Mouse (Mus musculus) liver, adult 2 months (tissue): ENCODE data around the gene Gm49384. TPM values are rescaled to one million over a fixed set of nuclear protein-coding genes. Genes with fewer than 3 reads are reported as not detected.
A peak's percentile ranks its signal among the peaks of the same experiment; 100 is the strongest.

ENCODE experiments used
- DNase-seq: peaks from one replicate; pipeline ENCODE4 v3.0.0-alpha.2; 2011; ENCODE audit warnings: low read depth, low spot score; ENCODE audit errors: extremely low read depth
- H3K27ac ChIP-seq: fragments of 200-500 bp; replicated peaks from 2 replicates; pipeline ENCODE4 v1.5.1; 2012; ENCODE audit warnings: low read depth, mild to moderate bottlenecking, control low read depth, inconsistent platforms, low read length; ENCODE audit not compliant: insufficient read depth
- H3K27me3 ChIP-seq: fragments of 200-500 bp; 2 replicates; pipeline ENCODE4 v1.6.1; 2012; ENCODE audit warnings: mild to moderate bottlenecking, moderate library complexity, low read length, inconsistent platforms; ENCODE audit not compliant: control insufficient read depth, insufficient read depth
- H3K36me3 ChIP-seq: fragments of 200-500 bp; 2 replicates; pipeline ENCODE4 v1.6.1; 2012; ENCODE audit warnings: low read length, inconsistent platforms; ENCODE audit not compliant: control insufficient read depth, insufficient read depth
- H3K4me1 ChIP-seq: fragments of 200-500 bp; 2 replicates; pipeline ENCODE4 v1.6.1; 2011; ENCODE audit warnings: low read length; ENCODE audit not compliant: control insufficient read depth, insufficient read depth
- H3K4me3 ChIP-seq: fragments of 200-500 bp; 2 replicates; pipeline ENCODE4 v1.5.1; 2011; ENCODE audit warnings: low read depth, mild to moderate bottlenecking, control low read depth, low read length, moderate library complexity; ENCODE audit not compliant: insufficient read depth
- H3K79me2 ChIP-seq: fragments of 200-500 bp; 2 replicates; pipeline ENCODE4 v1.6.1; 2012; ENCODE audit warnings: inconsistent platforms, mild to moderate bottlenecking, low read length, moderate library complexity; ENCODE audit not compliant: control insufficient read depth, insufficient read depth
- H3K9ac ChIP-seq: fragments of 200-500 bp; 2 replicates; pipeline ENCODE4 v1.6.1; 2012; ENCODE audit warnings: low read depth, mild to moderate bottlenecking, control low read depth, inconsistent platforms, low read length
- CTCF ChIP-seq: fragments of 200-500 bp; IDR thresholded peaks from 2 replicates; pipeline ENCODE4 v1.5.1; 2011; ENCODE audit warnings: low read depth, low read length, control low read depth
- POLR2A ChIP-seq: fragments of 200-500 bp; IDR thresholded peaks from 2 replicates; pipeline ENCODE4 v1.6.1; 2011; ENCODE audit warnings: low read length, control low read depth; ENCODE audit not compliant: insufficient read depth; ENCODE audit errors: extremely low read depth
- WGBS: fragments of 180-500 bp; shearing (Covaris S2); methylation state at CpG from one replicate; pipeline ENCODE4 v1.1.7; 2018; 5-methylcytosine and 5-hydroxymethylcytosine counted together
- polyA plus RNA-seq: library from polyadenylated mRNA; depleted of rRNA; stranded (reverse); fragments of >200 nt; gene quantifications from 2 replicates; pipeline ENCODE4 v1.2.3, GENCODE M21; 2012
- total RNA-seq: library from RNA; depleted of rRNA; stranded (reverse); fragments of >200 nt; gene quantifications from 2 replicates; pipeline ENCODE4 v1.2.3, GENCODE M21; 2014

Gene Gm49384
- total and polyA plus RNA-seq, 2 experiments = 0.87 to 0.92 TPM

- no peak for DNase-seq
- Histone ChIP-seq H3K27ac (no peak overlapping the region), H3K79me2 (peaks cover 11% of the 10 kb centered on the region; the same call in 1 of the 2 replicates), H3K4me1 (peaks cover 7% of the 10 kb centered on the region), H3K4me3 (no peak overlapping the region), H3K36me3 (peaks cover 3% of the 10 kb centered on the region; the same call in 1 of the 2 replicates), H3K27me3 (no peaks in the 10 kb centered on the region), H3K9ac (no peak overlapping the region)
- TF ChIP-seq POLR2A = no peak
- no peak for TF ChIP-seq CTCF
- 92% methylated on average over 4 of the region's 4 CpGs for WGBS
Observed at GRCm38 (mm10) chr12:69181800-69182199, 22.3 kb downstream of the Gm49384 start.

DNA sequence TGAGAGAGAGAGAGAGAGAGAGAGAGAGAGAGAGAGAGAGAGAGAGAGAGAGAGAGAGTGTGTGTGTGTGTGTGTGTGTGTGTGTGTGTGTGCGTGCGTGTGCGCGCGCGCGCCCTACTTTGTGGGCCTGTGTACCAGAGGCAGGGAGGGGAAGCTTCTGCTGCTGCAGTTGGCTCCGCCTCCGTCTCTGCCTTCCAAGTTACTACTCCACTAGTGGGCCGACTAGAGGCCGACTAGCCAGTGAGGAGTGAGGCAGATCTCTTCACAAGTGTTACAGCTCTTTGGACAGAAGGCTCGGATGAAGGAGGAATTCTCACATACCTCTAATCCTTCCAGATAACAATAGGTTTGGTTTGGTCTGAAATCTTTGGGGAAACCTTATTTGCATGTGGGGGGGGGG, 24.7 kb downstream of the Gm49384 start:
- Histone ChIP-seq H3K27ac (no peak overlapping the region), H3K4me1 (no peaks in the 10 kb centered on the region), H3K36me3 (peaks cover 3% of the 10 kb centered on the region; the same call in 1 of the 2 replicates), H3K9ac (no peak overlapping the region), H3K27me3 (no peaks in the 10 kb centered on the region), H3K79me2 (no peaks in the 10 kb centered on the region), H3K4me3 (no peak overlapping the region)
- 88% methylated on average over 12 of the region's 12 CpGs for WGBS
- no peak for DNase-seq
- TF ChIP-seq CTCF (no peak), POLR2A (no peak)

DNA sequence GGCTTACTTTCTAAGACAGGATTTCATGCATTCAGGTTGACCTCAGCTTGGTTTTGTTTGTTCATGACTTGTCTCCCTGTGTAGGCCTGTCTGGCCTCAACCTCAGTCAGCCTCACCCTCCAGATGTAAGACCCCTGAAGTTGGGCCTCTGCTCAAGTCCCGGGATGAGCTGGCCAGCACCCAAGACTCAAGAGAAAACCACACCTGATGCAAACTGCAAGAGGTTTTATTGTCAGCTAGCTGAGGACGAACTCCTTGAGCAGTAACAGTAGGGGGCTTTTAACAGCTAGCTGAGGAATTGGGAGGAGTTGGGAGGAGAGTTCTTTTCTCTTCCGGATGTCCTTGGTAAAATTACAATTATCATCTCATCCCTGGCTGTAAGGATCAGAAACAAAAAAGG, 26.5 kb downstream of the Gm49384 start:
- no peak overlapping the region for H3K9ac ChIP-seq

GRCm38 (mm10) chr12:69175975-69176374, 28.1 kb downstream of the Gm49384 start:
- DNase-seq = no peak
- Histone ChIP-seq H3K27me3 (no peaks in the 10 kb centered on the region), H3K27ac (no peak overlapping the region), H3K79me2 (no peaks in the 10 kb centered on the region), H3K9ac (no peak overlapping the region), H3K4me3 (no peak overlapping the region), H3K4me1 (no peaks in the 10 kb centered on the region), H3K36me3 (no peaks in the 10 kb centered on the region)
- no peak for TF ChIP-seq POLR2A
- 83% methylated on average over 3 of the region's 3 CpGs for WGBS

More for the DNA sequence above, 26.5 kb downstream of the Gm49384 start:
- Histone ChIP-seq H3K27me3 (no peaks in the 10 kb centered on the region), H3K4me1 (no peaks in the 10 kb centered on the region), H3K79me2 (no peaks in the 10 kb centered on the region), H3K27ac (no peak overlapping the region), H3K4me3 (no peak overlapping the region), H3K36me3 (peaks cover 3% of the 10 kb centered on the region; the same call in 1 of the 2 replicates)
- TF ChIP-seq POLR2A (no peak), CTCF (no peak)
- WGBS = 95% methylated on average over 3 of the region's 3 CpGs
- DNase-seq = no peak

DNA sequence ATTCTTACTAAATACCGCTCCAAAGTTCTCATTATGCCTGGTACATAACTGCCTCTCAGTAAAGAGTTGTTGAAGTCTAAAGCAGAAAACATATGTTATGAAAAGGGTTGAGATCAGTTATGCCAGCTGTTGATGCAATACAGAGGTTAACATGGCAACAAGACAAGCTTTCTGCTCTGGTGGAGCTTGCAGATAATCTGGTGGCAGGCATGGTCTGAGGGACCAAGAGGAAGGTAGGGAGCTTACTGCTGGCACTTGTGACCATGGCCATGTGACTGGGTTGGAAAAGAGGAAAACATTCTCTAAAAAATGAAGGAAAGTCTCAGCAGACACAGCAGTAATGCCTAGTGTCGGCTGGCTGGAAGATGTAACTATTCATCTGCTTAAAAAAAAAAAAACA, 32.8 kb downstream of the Gm49384 start:
- Histone ChIP-seq H3K36me3 (no peaks in the 10 kb centered on the region), H3K27ac (no peak overlapping the region), H3K4me3 (no peak overlapping the region), H3K9ac (no peak overlapping the region), H3K79me2 (no peaks in the 10 kb centered on the region), H3K4me1 (peaks cover 2% of the 10 kb centered on the region; the same call in 1 of the 2 replicates), H3K27me3 (no peaks in the 10 kb centered on the region)
- no peak for TF ChIP-seq POLR2A
- no peak for TF ChIP-seq CTCF
- WGBS = 97% methylated on average over 2 of the region's 2 CpGs
- DNase-seq = no peak

DNA sequence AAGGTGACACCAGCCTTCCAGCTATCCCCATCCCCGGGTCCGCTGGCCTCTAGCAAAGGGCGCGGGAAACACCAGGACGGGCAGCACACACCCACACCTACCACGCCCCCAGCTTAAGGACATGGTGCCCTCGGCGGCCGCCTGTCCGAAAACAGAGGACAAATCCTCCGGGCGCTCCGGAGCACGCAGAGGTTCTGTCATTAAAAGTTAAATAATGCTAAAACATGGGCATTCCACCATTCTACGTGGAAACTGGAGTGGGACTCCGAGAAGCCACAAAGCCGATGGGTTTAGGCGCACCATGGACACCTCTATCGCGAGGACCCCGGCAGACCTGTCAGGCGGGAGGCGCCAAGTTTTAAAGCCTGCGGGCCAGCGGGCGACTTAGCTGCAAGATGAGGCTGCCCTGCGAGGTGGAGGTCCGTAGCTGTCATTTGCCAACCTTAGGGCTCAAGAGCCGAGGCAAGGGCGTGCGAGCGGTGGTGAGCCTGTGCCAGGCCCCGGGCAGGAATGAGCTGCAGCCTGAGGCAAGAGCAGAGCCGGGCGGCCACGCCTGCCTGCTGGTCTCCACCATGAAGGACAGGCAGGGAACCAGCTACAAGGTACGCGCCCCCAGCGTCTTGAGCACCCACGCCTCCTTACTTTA, 35.5 kb downstream of the Gm49384 start, which contains the start of gene Lrr1:
Gene Lrr1, plus strand, starts transcription at position 354 of the 646 bp plus-strand sequence.
- peak within 1 kb of the TSS; percentile 66 for H3K27ac ChIP-seq
- TF ChIP-seq POLR2A (no peak), CTCF (no peak)
- DNase-seq = peak; percentile 63
- under 1% methylated on average over 40 of the region's 40 CpGs for WGBS
- H3K4me3 ChIP-seq = peak within 1 kb of the TSS; percentile 68
- H3K4me1 ChIP-seq = peaks cover 2% of the 10 kb centered on the region; the same call in 1 of the 2 replicates
- no peaks in the 10 kb centered on the region for H3K36me3 ChIP-seq
- no peaks in the 10 kb centered on the region for H3K79me2 ChIP-seq
- peak within 1 kb of the TSS; percentile 80 for H3K9ac ChIP-seq
- no peaks in the 10 kb centered on the region for H3K27me3 ChIP-seq
